Mouse (Mus musculus): ENCODE measurements around the gene Dnm3. TPM values are rescaled to one million over a fixed set of nuclear protein-coding genes. Genes with fewer than 3 reads are reported as not detected.
A peak's percentile ranks its signal among the peaks of the same experiment; 100 is the strongest.

Gene Dnm3
- polyA plus RNA-seq, 1 experiment from 2014 or later = 7.5 TPM

DNA sequence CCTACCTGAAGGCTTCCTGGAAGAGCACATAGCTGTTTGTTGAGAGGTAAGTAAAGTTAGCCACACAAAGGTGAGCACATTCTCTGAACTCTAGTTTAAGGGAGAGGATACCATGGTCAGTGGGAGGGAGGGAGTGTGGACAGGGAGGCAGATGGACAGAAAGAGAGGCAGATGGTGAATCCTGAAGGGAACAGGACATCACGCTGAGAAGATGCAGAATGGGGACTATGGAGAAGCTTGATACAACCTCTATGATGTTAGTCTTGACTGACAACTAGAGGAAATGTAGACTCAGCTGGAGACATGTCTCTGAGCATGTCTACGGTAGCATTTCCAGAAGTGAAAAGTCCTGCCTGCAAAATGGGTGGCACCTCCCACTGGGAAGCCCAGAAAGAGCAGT, 19.1 kb downstream of the Dnm3 start:
- Histone ChIP-seq H3K4me1 (replicated peaks) (no peaks in the 10 kb centered on the region), H3K36me3 (no peaks in the 10 kb centered on the region), H3K4me3 (no peak overlapping the region), H3K27ac (no peak overlapping the region), H3K9me3 (no peaks in the 10 kb centered on the region), H3K27me3 (ENCODE audit: insufficient read depth, poor library complexity, severe bottlenecking) (no peaks in the 10 kb centered on the region)
- no peak for DNase-seq (ENCODE audit: low spot score)
- 87% methylated on average over 2 of the region's 2 CpGs for WGBS

DNA sequence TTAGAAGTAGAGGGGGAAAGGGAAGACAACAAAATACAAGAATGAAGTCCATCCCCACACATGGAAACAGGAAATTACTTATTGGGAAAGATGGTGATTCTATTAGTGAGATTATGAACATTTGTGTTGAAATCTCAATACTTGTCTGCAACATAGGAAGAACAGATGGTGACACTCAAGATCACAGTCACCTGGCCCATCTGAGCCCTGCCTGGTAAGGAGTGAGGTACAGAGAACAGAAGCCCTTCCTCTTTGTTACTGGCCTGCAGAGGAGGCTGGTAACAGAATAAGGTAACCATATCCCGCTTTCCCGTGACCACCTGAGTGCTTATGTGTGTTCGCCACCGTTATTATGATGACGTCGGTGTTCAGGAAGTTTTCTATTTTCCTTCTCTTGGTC, 21.0 kb downstream of the Dnm3 start:
- no peaks in the 10 kb centered on the region for H3K27me3 ChIP-seq (ENCODE audit: insufficient read depth, poor library complexity, severe bottlenecking)
- 96% methylated on average over 6 of the region's 6 CpGs for WGBS

DNA sequence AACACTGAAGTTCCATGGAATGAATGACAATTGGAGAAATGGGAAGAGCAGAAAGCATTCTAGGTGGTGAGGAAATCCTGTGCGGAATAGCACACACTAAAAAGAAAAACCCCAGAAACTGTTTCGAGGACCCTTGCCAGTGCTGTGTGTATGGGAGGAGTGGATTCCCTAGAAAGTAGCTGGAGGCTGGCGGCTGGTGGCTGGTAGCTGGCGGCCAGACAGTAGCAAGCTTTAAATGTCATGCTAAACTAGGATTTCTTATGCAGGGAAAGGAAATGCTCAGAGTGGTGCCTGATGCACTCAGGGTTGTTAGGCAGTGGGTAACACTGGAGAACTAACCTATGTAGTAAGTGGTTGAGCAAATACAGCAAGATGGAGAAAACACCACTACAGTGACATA, 21.4 kb downstream of the Dnm3 start:
- no peak for DNase-seq (ENCODE audit: low spot score)
- H3K27ac ChIP-seq = no peak overlapping the region
- H3K9me3 ChIP-seq = no peaks in the 10 kb centered on the region
- H3K27me3 ChIP-seq (ENCODE audit: insufficient read depth, poor library complexity, severe bottlenecking) = no peaks in the 10 kb centered on the region
- H3K36me3 ChIP-seq = no peaks in the 10 kb centered on the region
- H3K4me3 ChIP-seq = no peak overlapping the region
- WGBS = 88% methylated on average over 4 of the region's 4 CpGs
- H3K4me1 ChIP-seq (replicated peaks) = no peaks in the 10 kb centered on the region

More for the DNA sequence above, 21.0 kb downstream of the Dnm3 start:
- DNase-seq (ENCODE audit: low spot score) = no peak
- Histone ChIP-seq H3K9me3 (no peaks in the 10 kb centered on the region), H3K4me3 (no peak overlapping the region), H3K27ac (no peak overlapping the region), H3K4me1 (replicated peaks) (no peaks in the 10 kb centered on the region), H3K36me3 (no peaks in the 10 kb centered on the region)

DNA sequence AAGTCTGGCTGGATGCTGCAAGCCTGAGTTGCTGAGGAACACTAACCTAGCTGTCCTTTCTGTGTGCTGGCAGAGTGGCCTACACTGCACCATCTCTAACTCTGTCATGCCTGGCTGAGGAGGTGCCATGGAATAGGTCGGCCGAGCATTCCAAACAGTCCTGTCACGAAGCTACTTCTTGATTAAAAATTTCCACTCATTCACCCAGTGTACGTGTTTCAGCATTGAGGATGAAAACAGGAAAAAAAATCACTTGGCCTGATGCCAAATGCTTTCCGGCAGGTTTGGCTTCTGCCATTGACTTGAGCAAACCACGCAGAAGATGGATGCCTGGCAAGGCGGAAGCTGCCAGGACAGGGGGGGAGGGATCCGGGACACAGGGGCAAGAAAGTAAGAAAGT, 24.3 kb downstream of the Dnm3 start:
- no peak overlapping the region for H3K4me3 ChIP-seq
- H3K27ac ChIP-seq = no peak overlapping the region
- H3K9me3 ChIP-seq = no peaks in the 10 kb centered on the region
- WGBS = 86% methylated on average over 8 of the region's 8 CpGs
- H3K27me3 ChIP-seq (ENCODE audit: insufficient read depth, poor library complexity, severe bottlenecking) = no peaks in the 10 kb centered on the region
- no peaks in the 10 kb centered on the region for H3K36me3 ChIP-seq
- H3K4me1 ChIP-seq (replicated peaks) = no peaks in the 10 kb centered on the region
- no peak for DNase-seq (ENCODE audit: low spot score)

DNA sequence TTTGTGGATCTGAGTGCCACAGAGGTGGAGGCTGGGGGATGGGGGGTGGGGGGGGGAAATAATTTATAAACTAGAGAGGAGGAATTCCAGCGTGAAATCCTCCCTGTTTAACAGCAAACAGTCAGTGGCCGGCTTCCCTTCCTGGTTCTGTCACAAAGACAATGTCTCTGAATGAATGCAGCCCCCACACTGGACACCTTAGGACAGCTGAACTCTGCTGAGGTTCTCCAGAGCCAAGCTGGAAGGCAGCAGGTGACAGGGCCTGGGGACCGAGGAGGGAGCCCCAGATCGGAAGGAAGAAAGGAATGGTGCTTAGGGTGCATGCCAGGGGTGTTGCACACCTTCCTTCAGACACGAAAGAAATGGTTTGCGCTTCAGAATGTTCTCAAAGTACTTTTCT, 24.8 kb downstream of the Dnm3 start:
- WGBS = 82% methylated on average over 6 of the region's 6 CpGs
- Histone ChIP-seq H3K36me3 (no peaks in the 10 kb centered on the region), H3K4me3 (no peak overlapping the region), H3K9me3 (no peaks in the 10 kb centered on the region), H3K4me1 (replicated peaks) (no peaks in the 10 kb centered on the region), H3K27me3 (ENCODE audit: insufficient read depth, poor library complexity, severe bottlenecking) (no peaks in the 10 kb centered on the region), H3K27ac (no peak overlapping the region)
- no peak for DNase-seq (ENCODE audit: low spot score)

DNA sequence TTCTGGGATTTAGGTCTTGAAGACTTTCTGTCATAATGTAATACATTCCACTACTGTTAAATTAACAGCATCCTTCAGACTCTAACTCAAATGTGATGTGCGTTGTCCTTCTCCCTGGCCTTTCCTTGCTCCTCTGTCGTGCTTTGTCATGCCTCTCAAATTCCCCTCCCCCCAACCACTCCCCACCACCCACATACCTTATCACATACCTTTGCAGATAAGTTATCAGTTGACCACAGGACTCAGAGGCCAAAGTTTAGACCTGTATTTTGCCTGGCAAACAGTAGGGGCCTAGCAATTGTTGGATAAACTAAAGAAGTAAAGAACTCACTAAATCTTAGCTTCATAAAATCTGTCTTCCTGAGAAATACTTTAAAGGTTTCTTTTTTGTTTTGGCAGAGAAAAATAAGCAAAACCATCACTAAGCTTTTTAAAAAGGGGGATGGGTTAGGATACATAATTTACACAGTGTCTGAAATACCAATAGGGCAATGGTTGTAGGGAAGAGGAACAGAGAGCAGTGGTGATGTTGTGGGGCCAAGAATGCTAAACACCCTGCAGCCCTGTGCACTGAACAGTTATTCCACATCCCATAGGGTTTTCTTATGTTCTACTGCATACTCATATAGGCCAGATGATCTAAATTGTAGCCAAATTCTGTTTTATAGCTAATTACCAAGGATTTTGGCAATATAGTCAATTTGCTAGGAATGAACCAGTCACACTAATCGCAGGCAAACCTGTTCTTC, 28.5 kb downstream of the Dnm3 start:
- no peaks in the 10 kb centered on the region for H3K27me3 ChIP-seq (ENCODE audit: insufficient read depth, poor library complexity, severe bottlenecking)
- H3K36me3 ChIP-seq = no peaks in the 10 kb centered on the region
- WGBS = 74% methylated on average over 3 of the region's 3 CpGs
- no peak overlapping the region for H3K4me3 ChIP-seq
- no peaks in the 10 kb centered on the region for H3K9me3 ChIP-seq
- H3K4me1 ChIP-seq (replicated peaks) = no peaks in the 10 kb centered on the region
- no peak overlapping the region for H3K27ac ChIP-seq
- no peak for DNase-seq (ENCODE audit: low spot score)

DNA sequence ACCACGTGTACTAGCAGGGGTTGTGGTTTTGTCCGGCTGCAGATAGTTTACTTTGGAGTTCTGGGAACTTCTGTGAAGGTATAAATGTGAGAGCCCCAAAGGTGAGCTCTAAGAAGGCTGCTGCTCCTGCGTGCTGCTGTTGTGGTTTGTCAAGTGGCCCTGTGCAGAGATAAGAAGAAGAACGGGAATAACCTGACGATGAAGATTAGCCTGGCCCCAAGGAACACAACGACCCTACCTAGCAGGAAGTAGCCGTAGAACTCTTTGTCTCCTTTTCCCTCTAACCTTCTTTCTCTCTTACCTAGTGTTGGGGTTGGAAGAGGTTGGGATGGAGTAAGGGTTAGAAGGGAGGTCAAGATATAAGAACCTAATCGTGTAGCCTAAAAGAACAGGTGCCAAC, 33.0 kb downstream of the Dnm3 start:
- DNase-seq (ENCODE audit: low spot score) = no peak
- Histone ChIP-seq H3K4me3 (no peak overlapping the region), H3K36me3 (no peaks in the 10 kb centered on the region), H3K9me3 (no peaks in the 10 kb centered on the region), H3K27me3 (ENCODE audit: insufficient read depth, poor library complexity, severe bottlenecking) (no peaks in the 10 kb centered on the region), H3K27ac (no peak overlapping the region), H3K4me1 (replicated peaks) (no peaks in the 10 kb centered on the region)
- 87% methylated on average over 8 of the region's 8 CpGs for WGBS

DNA sequence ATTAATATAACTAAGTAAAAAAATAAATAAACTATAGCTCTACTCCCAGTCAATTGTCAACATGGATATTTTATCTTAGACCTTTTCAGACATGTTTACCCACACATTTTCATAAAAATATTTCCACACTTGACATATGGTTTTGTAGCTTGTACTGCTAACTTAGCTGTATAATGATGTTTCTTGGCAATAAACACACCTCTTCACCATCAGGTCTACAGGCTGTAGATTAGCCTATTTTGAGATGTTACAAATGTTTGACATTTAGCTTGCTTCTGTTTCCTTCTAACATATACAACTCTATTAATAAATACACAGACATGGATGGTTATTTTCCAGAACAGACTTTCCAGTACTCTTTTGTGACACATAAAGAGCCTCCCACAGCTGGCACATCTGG, 38.3 kb downstream of the Dnm3 start:
- H3K9me3 ChIP-seq = no peaks in the 10 kb centered on the region
- no peaks in the 10 kb centered on the region for H3K4me1 ChIP-seq (replicated peaks)
- no peak for DNase-seq (ENCODE audit: low spot score)
- no peak overlapping the region for H3K27ac ChIP-seq
- H3K27me3 ChIP-seq (ENCODE audit: insufficient read depth, poor library complexity, severe bottlenecking) = no peaks in the 10 kb centered on the region
- H3K36me3 ChIP-seq = no peaks in the 10 kb centered on the region
- H3K4me3 ChIP-seq = no peak overlapping the region

DNA sequence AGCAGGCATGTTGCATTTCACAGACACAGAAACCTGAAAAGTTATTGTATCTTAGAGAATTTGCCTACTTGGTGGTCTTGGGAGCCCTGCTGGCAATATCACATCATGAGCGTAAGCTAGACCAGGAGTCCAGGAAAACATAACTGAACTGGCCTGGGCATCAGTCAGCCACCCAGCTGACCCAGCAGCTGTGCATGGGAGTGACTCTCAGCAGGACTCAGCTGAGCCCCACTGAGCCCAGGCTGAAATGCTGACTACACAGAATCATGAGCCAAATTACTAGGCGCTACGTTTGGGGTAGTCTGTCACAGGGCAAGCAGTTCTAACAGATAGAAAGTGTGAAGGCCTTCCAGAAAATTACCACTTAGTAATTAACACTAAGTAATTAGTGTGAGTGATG, 41.2 kb downstream of the Dnm3 start:
- no peak overlapping the region for H3K27ac ChIP-seq
- no peaks in the 10 kb centered on the region for H3K9me3 ChIP-seq
- no peak for DNase-seq (ENCODE audit: low spot score)
- H3K36me3 ChIP-seq = no peaks in the 10 kb centered on the region
- peaks cover 8% of the 10 kb centered on the region for H3K4me1 ChIP-seq (replicated peaks)
- H3K27me3 ChIP-seq (ENCODE audit: insufficient read depth, poor library complexity, severe bottlenecking) = no peaks in the 10 kb centered on the region
- 70% methylated on average over 3 of the region's 3 CpGs for WGBS
- H3K4me3 ChIP-seq = no peak overlapping the region

DNA sequence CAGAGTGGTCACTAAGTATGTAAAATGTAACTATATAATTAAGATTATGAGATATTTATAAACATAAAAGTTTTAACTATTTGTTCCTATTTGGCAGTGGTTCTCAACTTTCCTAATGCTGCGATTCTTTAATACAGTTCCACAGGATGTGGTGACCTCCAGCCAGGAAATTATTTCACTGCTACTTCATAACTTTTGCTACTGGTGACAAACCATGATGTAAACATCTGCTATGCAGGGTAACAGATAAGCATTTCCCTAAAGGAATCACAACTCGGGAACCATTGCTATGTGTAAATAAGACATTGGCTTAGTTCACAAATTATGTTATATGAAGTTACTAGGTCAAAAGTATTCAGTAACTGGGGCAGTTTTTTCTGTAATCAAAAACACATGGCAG, 48.9 kb downstream of the Dnm3 start:
- WGBS = 75% methylated on average over 2 of the region's 2 CpGs
- no peak overlapping the region for H3K27ac ChIP-seq
- H3K27me3 ChIP-seq (ENCODE audit: insufficient read depth, poor library complexity, severe bottlenecking) = no peaks in the 10 kb centered on the region
- no peaks in the 10 kb centered on the region for H3K9me3 ChIP-seq
- no peak for DNase-seq (ENCODE audit: low spot score)
- peaks cover 12% of the 10 kb centered on the region for H3K4me1 ChIP-seq (replicated peaks)
- H3K36me3 ChIP-seq = no peaks in the 10 kb centered on the region
- no peak overlapping the region for H3K4me3 ChIP-seq

DNA sequence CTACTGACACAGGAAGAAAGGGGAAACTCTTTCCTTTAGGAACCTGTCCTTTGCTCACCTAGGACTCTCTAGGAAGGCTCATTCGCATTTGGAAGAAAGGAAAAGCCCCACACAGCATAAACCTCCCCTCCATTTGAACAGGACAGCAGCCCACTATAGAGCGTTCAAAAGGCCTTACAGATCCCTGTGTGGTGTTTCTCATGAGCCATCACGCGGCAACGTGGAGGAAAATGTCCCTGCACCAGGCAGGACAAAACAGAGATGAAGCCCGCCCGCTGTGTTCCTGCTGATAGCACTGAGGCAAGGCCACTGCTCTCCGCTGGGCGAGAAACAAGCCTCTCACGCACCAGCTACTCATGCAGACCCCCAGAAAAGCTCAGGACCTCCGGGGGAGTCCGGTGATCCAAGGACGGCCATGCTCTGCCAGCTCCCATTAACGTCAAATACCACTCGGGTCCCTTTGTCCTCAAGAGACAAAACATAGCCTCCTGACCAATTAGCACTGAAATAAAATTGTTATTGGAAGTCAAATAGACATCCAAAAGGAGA, 51.8 kb downstream of the Dnm3 start:
- H3K9me3 ChIP-seq = no peaks in the 10 kb centered on the region
- H3K4me1 ChIP-seq (replicated peaks) = peaks cover 4% of the 10 kb centered on the region
- H3K27ac ChIP-seq = peak overlapping the region; percentile 29; the same call in 1 of the 2 replicates
- 54% methylated on average over 15 of the region's 15 CpGs for WGBS
- DNase-seq (ENCODE audit: low spot score) = no peak
- H3K4me3 ChIP-seq = no peak overlapping the region
- H3K27me3 ChIP-seq (ENCODE audit: insufficient read depth, poor library complexity, severe bottlenecking) = no peaks in the 10 kb centered on the region
- no peaks in the 10 kb centered on the region for H3K36me3 ChIP-seq

DNA sequence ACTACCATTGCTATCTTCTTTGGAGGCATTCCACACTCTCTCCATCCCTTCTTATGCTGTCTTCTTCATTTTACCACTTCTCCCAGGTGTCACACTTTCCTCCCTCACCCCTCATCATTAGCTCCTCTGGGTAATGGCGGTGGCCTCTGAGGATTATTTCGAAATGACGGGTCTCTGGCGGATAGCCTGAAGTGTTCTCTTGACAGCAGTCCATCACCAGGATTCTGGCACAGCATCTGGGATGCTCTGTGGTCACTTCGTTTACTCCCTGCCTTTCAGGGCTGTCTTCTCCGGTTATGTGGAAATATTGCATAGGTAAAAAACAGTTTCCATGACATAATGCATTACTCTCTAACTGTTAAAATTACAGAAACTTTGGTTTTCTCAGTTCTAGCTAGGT, 55.0 kb downstream of the Dnm3 start:
- Histone ChIP-seq H3K27me3 (ENCODE audit: insufficient read depth, poor library complexity, severe bottlenecking) (no peaks in the 10 kb centered on the region), H3K9me3 (no peaks in the 10 kb centered on the region), H3K4me1 (replicated peaks) (peaks cover 4% of the 10 kb centered on the region), H3K27ac (no peak overlapping the region), H3K36me3 (no peaks in the 10 kb centered on the region), H3K4me3 (no peak overlapping the region)
- 88% methylated on average over 6 of the region's 6 CpGs for WGBS
- no peak for DNase-seq (ENCODE audit: low spot score)

DNA sequence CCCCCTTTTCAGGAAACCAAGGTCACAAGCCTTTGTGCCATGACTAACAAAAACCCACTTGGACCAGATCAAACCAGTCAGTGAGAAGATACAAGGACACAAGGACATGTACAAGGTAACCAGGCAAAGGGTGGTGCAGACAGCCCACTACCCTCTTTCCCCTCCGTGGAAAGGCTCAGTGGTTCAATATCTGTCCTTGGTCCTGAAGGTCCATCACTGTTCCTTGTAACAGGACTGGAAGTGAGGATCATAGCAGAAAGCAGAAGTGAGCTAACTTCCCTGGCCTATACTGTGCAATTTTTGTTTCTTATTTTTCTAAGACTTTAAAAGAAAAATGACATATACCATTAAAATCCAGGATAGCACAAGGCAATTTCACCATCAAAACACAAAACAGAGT, 64.0 kb downstream of the Dnm3 start:
- Histone ChIP-seq H3K4me1 (replicated peaks) (peaks cover 14% of the 10 kb centered on the region; the same call in 1 of the 2 replicates), H3K4me3 (no peak overlapping the region), H3K9me3 (no peaks in the 10 kb centered on the region), H3K36me3 (no peaks in the 10 kb centered on the region), H3K27ac (no peak overlapping the region), H3K27me3 (ENCODE audit: insufficient read depth, poor library complexity, severe bottlenecking) (no peaks in the 10 kb centered on the region)
- WGBS = 17% methylated on average over 1 of the region's 1 CpGs
- no peak for DNase-seq (ENCODE audit: low spot score)

Measured in hindbrain, embryonic 10.5 days (tissue).